Mouse (Mus musculus): ENCODE results near the gene Slc4a10.

GRCm38 (mm10) chr2:62325388-62325787 is 279.1 kb downstream of the Slc4a10 start:
- no peak for TF ChIP-seq CTCF (conservative IDR thresholded peaks at IDR 0.05; ENCODE audit: insufficient read depth, insufficient read length, low read depth, low read length)
- TF ChIP-seq POLR2A (IDR thresholded peaks at IDR 0.05; ENCODE audit: low read depth, low read length): no peak

All from kidney, adult 2 months (tissue).